Comparison of ENCODE assay signal across 8 mouse cellular contexts in genomic region chr19:5456241-5456921, GRCm38 (mm10). TPM values are rescaled to one million over a fixed set of nuclear protein-coding genes. Genes with fewer than 3 reads are reported as not detected.
DNase-seq lines count a peak whose midpoint lies in the region; ATAC-seq and TF ChIP-seq lines count a peak whose summit lies in the region.

No protein-coding gene starts in this region.

- peak; percentile 49 to 57 for DNase-seq in kidney, postnatal 36 days
- peak; percentile 52 for DNase-seq in midbrain, embryonic 10.5 days (ENCODE audit: low spot score)
- DNase-seq in layer of hippocampus, adult 11-12 months (ENCODE audit: low spot score) = no peak
- no peak for DNase-seq in MN1 (ENCODE audit: low spot score)
- no peak for DNase-seq in urinary bladder, adult 2 months (ENCODE audit: low spot score)

- H3K27me3 ChIP-seq in E14TG2a.4 (ENCODE audit: insufficient read depth, low read length) = peaks cover 18% of the 10 kb centered on the region
- no peaks in the 10 kb centered on the region for H3K27me3 ChIP-seq in heart, embryonic 14.5 days (ENCODE audit: control insufficient read depth, insufficient read depth, low read length)
- H3K27me3 ChIP-seq in midbrain, embryonic 10.5 days (ENCODE audit: low read depth, poor library complexity, severe bottlenecking) = peaks cover 32% of the 10 kb centered on the region

- peak overlapping the region; percentile 95 for H3K4me3 ChIP-seq in E14TG2a.4 (replicated peaks; ENCODE audit: low read length)
- H3K4me3 ChIP-seq in cortical plate, adult 2 months (ENCODE audit: insufficient read depth, low read length) = peak overlapping the region; percentile 81
- H3K4me3 ChIP-seq in heart, embryonic 14.5 days (ENCODE audit: control insufficient read depth in 1 of 2, insufficient read depth in 1 of 2, low read depth in 1 of 2, low read length in 2 of 2) = peak overlapping the region; percentile 69 to 92
- H3K4me3 ChIP-seq in midbrain, embryonic 10.5 days = peak overlapping the region; percentile 68

- TF ChIP-seq POLR2A in cortical plate, adult 2 months (IDR thresholded peaks at IDR 0.05; ENCODE audit: extremely low read depth, insufficient read depth, low read length) = no peak

- TF ChIP-seq CTCF in E14TG2a.4 (conservative IDR thresholded peaks at IDR 0.05; ENCODE audit: low read length) = no peak
- no peak for TF ChIP-seq CTCF in cortical plate, adult 2 months (IDR thresholded peaks at IDR 0.05; ENCODE audit: extremely low read depth, insufficient read depth, low read length)

- H3K4me1 ChIP-seq in E14TG2a.4 (replicated peaks; ENCODE audit: low read depth, low read length) = peaks cover 60% of the 10 kb centered on the region
- H3K4me1 ChIP-seq in cortical plate, adult 2 months (ENCODE audit: control insufficient read depth, insufficient read depth, low read length) = peaks cover 8% of the 10 kb centered on the region
- peaks cover 11 to 32% of the 10 kb centered on the region in 2 experiments for H3K4me1 ChIP-seq in heart, embryonic 14.5 days (ENCODE audit: control insufficient read depth in 2 of 2, insufficient read depth in 2 of 2, low read length in 2 of 2)
- peaks cover 49% of the 10 kb centered on the region for H3K4me1 ChIP-seq in midbrain, embryonic 10.5 days

- no peaks in the 10 kb centered on the region for H3K9me3 ChIP-seq in E14TG2a.4 (ENCODE audit: low read length)
- no peaks in the 10 kb centered on the region for H3K9me3 ChIP-seq in heart, embryonic 14.5 days (ENCODE audit: control insufficient read depth, low read length)
- no peaks in the 10 kb centered on the region for H3K9me3 ChIP-seq in midbrain, embryonic 10.5 days (replicated peaks)

- H3K27ac ChIP-seq in cortical plate, adult 2 months (ENCODE audit: insufficient read depth, low read length) = peak overlapping the region; percentile 98
- peak overlapping the region; percentile 90 to 94 for H3K27ac ChIP-seq in heart, embryonic 14.5 days (replicated peaks in 1 of 2; ENCODE audit: control insufficient read depth in 1 of 2, insufficient read depth in 1 of 2, low read depth in 2 of 2, low read length in 2 of 2)
- H3K27ac ChIP-seq in midbrain, embryonic 10.5 days (replicated peaks) = peak overlapping the region; percentile 91

- peak overlapping the region; percentile 97 for H3K4me2 ChIP-seq in heart, embryonic 14.5 days (ENCODE audit: low read length)

- 0 out of 2 replicates have a peak, but pooled peaks have one; percentile 4 for ATAC-seq in heart, embryonic 14.5 days (ENCODE audit: insufficient number of reproducible peaks, insufficient read depth, low FRiP score, low read depth)

- 4% methylated on average over 26 of the region's 26 CpGs for WGBS in heart, embryonic 14.5 days
- WGBS in midbrain, embryonic 10.5 days = 5% methylated on average over 26 of the region's 26 CpGs

- H3K36me3 ChIP-seq in E14TG2a.4 (ENCODE audit: insufficient read depth, low read length) = peaks cover 34% of the 10 kb centered on the region
- peaks cover 15% of the 10 kb centered on the region for H3K36me3 ChIP-seq in heart, embryonic 14.5 days (ENCODE audit: control insufficient read depth, insufficient read depth, low read length)
- H3K36me3 ChIP-seq in midbrain, embryonic 10.5 days = peaks cover 18% of the 10 kb centered on the region

- H3K9ac ChIP-seq in heart, embryonic 14.5 days (ENCODE audit: low read length) = peak overlapping the region; percentile 89

RNA-seq across cellular contexts. Expression of gene Ccdc85b, which starts 1.3 kb away (rescaled TPM):
- 23.8 and 24.5 TPM in 2 replicates for polyA plus RNA-seq in cortical plate, adult 2 months (2012; rRNA removed)
- 9.0 and 10.4 TPM in 2 replicates for polyA plus RNA-seq in heart, embryonic 14.5 days (2014; fragmentation: Nextera tagmentation; extraction: Ambion mirVana)
- 5.5 and 6.0 TPM in 2 replicates for polyA plus RNA-seq in midbrain, embryonic 10.5 days (2016; fragmentation: Nextera tagmentation; extraction: Ambion mirVana)
- 11.3 and 15.1 TPM in 2 replicates for polyA plus RNA-seq in urinary bladder, adult 2 months (2012; rRNA removed)

RNA-seq across cellular contexts. Expression of gene Fibp, which starts 4.0 kb away (rescaled TPM):
- polyA plus RNA-seq in cortical plate, adult 2 months (2012; rRNA removed) = 129 and 131 TPM in 2 replicates
- 101 and 120 TPM in 2 replicates for polyA plus RNA-seq in heart, embryonic 14.5 days (2014; fragmentation: Nextera tagmentation; extraction: Ambion mirVana)
- polyA plus RNA-seq in midbrain, embryonic 10.5 days (2016; fragmentation: Nextera tagmentation; extraction: Ambion mirVana) = 98.0 and 111 TPM in 2 replicates
- 95.7 and 122 TPM in 2 replicates for polyA plus RNA-seq in urinary bladder, adult 2 months (2012; rRNA removed)

RNA-seq across cellular contexts. Expression of gene Fosl1, which starts 9.0 kb away (rescaled TPM):
- polyA plus RNA-seq in cortical plate, adult 2 months (2012; rRNA removed) = 0.21 TPM in 1 of 2 replicates, not detected in the other
- not detected in 2 replicates for polyA plus RNA-seq in heart, embryonic 14.5 days (2014; fragmentation: Nextera tagmentation; extraction: Ambion mirVana)
- polyA plus RNA-seq in midbrain, embryonic 10.5 days (2016; fragmentation: Nextera tagmentation; extraction: Ambion mirVana) = not detected in 2 replicates
- 0.07 TPM in 1 of 2 replicates, not detected in the other for polyA plus RNA-seq in urinary bladder, adult 2 months (2012; rRNA removed)

RNA-seq across cellular contexts. Expression of gene Ctsw, which starts 11.9 kb away (rescaled TPM):
- polyA plus RNA-seq in cortical plate, adult 2 months (2012; rRNA removed) = 0.27 and 0.53 TPM in 2 replicates
- polyA plus RNA-seq in heart, embryonic 14.5 days (2014; fragmentation: Nextera tagmentation; extraction: Ambion mirVana) = 0.84 and 1.4 TPM in 2 replicates
- polyA plus RNA-seq in midbrain, embryonic 10.5 days (2016; fragmentation: Nextera tagmentation; extraction: Ambion mirVana) = 1.7 and 2.7 TPM in 2 replicates
- 2.6 and 4.0 TPM in 2 replicates for polyA plus RNA-seq in urinary bladder, adult 2 months (2012; rRNA removed)

RNA-seq across cellular contexts. Expression of gene Efemp2, which starts 17.4 kb away (rescaled TPM):
- polyA plus RNA-seq in cortical plate, adult 2 months (2012; rRNA removed) = 24.5 and 27.1 TPM in 2 replicates
- 60.8 and 68.9 TPM in 2 replicates for polyA plus RNA-seq in heart, embryonic 14.5 days (2014; fragmentation: Nextera tagmentation; extraction: Ambion mirVana)
- 67.6 and 69.1 TPM in 2 replicates for polyA plus RNA-seq in midbrain, embryonic 10.5 days (2016; fragmentation: Nextera tagmentation; extraction: Ambion mirVana)
- polyA plus RNA-seq in urinary bladder, adult 2 months (2012; rRNA removed) = 77.3 and 86.8 TPM in 2 replicates

Comparison
In these comparisons a context has a peak if more than half of its experiments do, and no peak if none do; other contexts are left out.
1. DNase-seq: peak in kidney, postnatal 36 days (2 of 2) and midbrain, embryonic 10.5 days (single experiment); none in layer of hippocampus, adult 11-12 months (single experiment), MN1 (single experiment) and urinary bladder, adult 2 months (single experiment).
2. Peak in every context shown above with its lines, with median percentiles within 50 percentile points of each other: H3K4me3 ChIP-seq and H3K27ac ChIP-seq.